Mouse (Mus musculus): ENCODE data around the gene Hectd4. TPM values are rescaled to one million over a fixed set of nuclear protein-coding genes. Genes with fewer than 3 reads are reported as not detected.
A peak's percentile ranks its signal among the peaks of the same experiment; 100 is the strongest.

The Hectd4 gene
- total and polyA plus RNA-seq, 2 experiments from 2014 or later = 2.0 to 19.5 TPM

GRCm38 (mm10) chr5:121190836-121191583 is 29.0 kb upstream of the Hectd4 start, which contains the start of gene Ptpn11:
Gene Ptpn11, minus strand, starts transcription at chr5:121191397.
- DNase-seq (ENCODE audit: low spot score) (peak; percentile 89), ATAC-seq (ENCODE audit: insufficient read depth, low read depth) (peak; percentile 90)
- peak within 1 kb of the TSS; percentile 95 for H3K27ac ChIP-seq (ENCODE audit: low read depth)
- H3K4me3 ChIP-seq (ENCODE audit: low read depth, low read length) = peak within 1 kb of the TSS; percentile 93
- H3K27me3 ChIP-seq (ENCODE audit: control insufficient read depth, insufficient read depth, low read length) = no peaks in the 10 kb centered on the region
- no peaks in the 10 kb centered on the region for H3K9me3 ChIP-seq (replicated peaks; ENCODE audit: control insufficient read depth, low read length)
- no peaks in the 10 kb centered on the region for H3K36me3 ChIP-seq (replicated peaks; ENCODE audit: control insufficient read depth, insufficient read depth, low read length)
- peaks cover 39% of the 10 kb centered on the region for H3K4me1 ChIP-seq (ENCODE audit: control insufficient read depth, insufficient read depth)
- peak within 1 kb of the TSS; percentile 96 for H3K9ac ChIP-seq (replicated peaks; ENCODE audit: low read depth, low read length)
- under 1% methylated on average over 70 of the region's 98 CpGs for WGBS
- H3K4me2 ChIP-seq (ENCODE audit: low read depth, low read length) = peak within 1 kb of the TSS; percentile 73
- TF ChIP-seq EP300 (IDR thresholded peaks at IDR 0.05; ENCODE audit: low read depth) (no peak), CTCF (IDR thresholded peaks at IDR 0.05; ENCODE audit: low read depth) (no peak)

DNA sequence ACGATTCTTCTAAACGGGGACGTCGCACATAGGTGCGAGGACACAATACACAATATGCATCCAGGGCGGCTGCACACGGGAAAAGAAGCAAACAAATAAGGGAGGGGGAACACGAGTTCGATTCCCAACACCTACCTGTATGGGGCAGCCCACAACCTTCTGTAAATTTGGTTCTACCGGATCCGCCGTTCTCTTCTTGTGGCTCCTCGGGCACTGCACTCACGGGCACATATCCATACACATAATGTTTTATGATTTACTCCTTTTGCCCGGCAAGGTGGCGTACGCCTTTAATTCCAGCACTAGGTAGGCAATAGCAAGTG is 28.5 kb upstream of the Hectd4 start:
- H3K9me3 ChIP-seq (replicated peaks; ENCODE audit: control insufficient read depth, low read length) = no peaks in the 10 kb centered on the region
- peak overlapping the region; percentile 73 for H3K4me2 ChIP-seq (ENCODE audit: low read depth, low read length)
- TF ChIP-seq CTCF (IDR thresholded peaks at IDR 0.05; ENCODE audit: low read depth) (no peak), EP300 (IDR thresholded peaks at IDR 0.05; ENCODE audit: low read depth) (no peak)
- peak overlapping the region; percentile 95 for H3K27ac ChIP-seq (ENCODE audit: low read depth)
- DNase-seq (ENCODE audit: low spot score) = no peak
- WGBS = 9% methylated on average over 17 of the region's 17 CpGs
- H3K4me1 ChIP-seq (ENCODE audit: control insufficient read depth, insufficient read depth) = peaks cover 34% of the 10 kb centered on the region
- no peaks in the 10 kb centered on the region for H3K27me3 ChIP-seq (ENCODE audit: control insufficient read depth, insufficient read depth, low read length)
- peak overlapping the region; percentile 93 for H3K4me3 ChIP-seq (ENCODE audit: low read depth, low read length)
- ATAC-seq (ENCODE audit: insufficient read depth, low read depth) = peak; percentile 0; the same call in 1 of the 2 replicates
- no peaks in the 10 kb centered on the region for H3K36me3 ChIP-seq (replicated peaks; ENCODE audit: control insufficient read depth, insufficient read depth, low read length)
- peak overlapping the region; percentile 96 for H3K9ac ChIP-seq (replicated peaks; ENCODE audit: low read depth, low read length)

DNA sequence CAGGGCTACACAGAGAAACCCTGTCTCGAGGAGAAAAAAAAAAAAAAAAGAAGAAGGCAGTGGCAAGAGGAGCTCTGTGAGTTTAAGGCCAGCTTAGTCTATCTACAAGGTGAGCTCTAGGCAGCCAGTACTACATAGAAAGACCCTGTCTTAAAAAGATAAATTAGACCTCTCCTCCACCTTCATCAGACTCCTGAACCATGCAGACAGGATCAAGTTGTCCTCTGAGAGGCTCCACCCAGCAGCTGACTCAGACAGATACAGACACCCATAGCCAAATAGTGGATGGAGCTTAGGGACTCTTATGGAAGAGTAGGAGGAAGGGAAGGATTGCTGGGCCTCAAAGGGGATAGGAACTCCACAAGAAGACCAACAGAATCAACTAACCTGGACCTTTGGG is 25.8 kb upstream of the Hectd4 start:
- H3K4me2 ChIP-seq (ENCODE audit: low read depth, low read length) = no peak overlapping the region
- DNase-seq (ENCODE audit: low spot score) = no peak
- no peak for ATAC-seq (ENCODE audit: insufficient read depth, low read depth)
- H3K27me3 ChIP-seq (ENCODE audit: control insufficient read depth, insufficient read depth, low read length) = no peaks in the 10 kb centered on the region
- H3K4me3 ChIP-seq (ENCODE audit: low read depth, low read length) = no peak overlapping the region
- H3K9ac ChIP-seq (replicated peaks; ENCODE audit: low read depth, low read length) = no peak overlapping the region
- no peak for TF ChIP-seq EP300 (IDR thresholded peaks at IDR 0.05; ENCODE audit: low read depth)
- TF ChIP-seq CTCF (IDR thresholded peaks at IDR 0.05; ENCODE audit: low read depth) = no peak
- WGBS = 20% methylated on average over 1 of the region's 1 CpGs
- H3K27ac ChIP-seq (ENCODE audit: low read depth) = no peak overlapping the region
- H3K36me3 ChIP-seq (replicated peaks; ENCODE audit: control insufficient read depth, insufficient read depth, low read length) = no peaks in the 10 kb centered on the region
- no peaks in the 10 kb centered on the region for H3K9me3 ChIP-seq (replicated peaks; ENCODE audit: control insufficient read depth, low read length)
- peaks cover 10% of the 10 kb centered on the region for H3K4me1 ChIP-seq (ENCODE audit: control insufficient read depth, insufficient read depth)

GRCm38 (mm10) chr5:121196764-121197163 is 23.3 kb upstream of the Hectd4 start:
- no peaks in the 10 kb centered on the region for H3K9me3 ChIP-seq (replicated peaks; ENCODE audit: control insufficient read depth, low read length)
- no peak overlapping the region for H3K4me3 ChIP-seq (ENCODE audit: low read depth, low read length)
- ATAC-seq (ENCODE audit: insufficient read depth, low read depth) = no peak

DNA sequence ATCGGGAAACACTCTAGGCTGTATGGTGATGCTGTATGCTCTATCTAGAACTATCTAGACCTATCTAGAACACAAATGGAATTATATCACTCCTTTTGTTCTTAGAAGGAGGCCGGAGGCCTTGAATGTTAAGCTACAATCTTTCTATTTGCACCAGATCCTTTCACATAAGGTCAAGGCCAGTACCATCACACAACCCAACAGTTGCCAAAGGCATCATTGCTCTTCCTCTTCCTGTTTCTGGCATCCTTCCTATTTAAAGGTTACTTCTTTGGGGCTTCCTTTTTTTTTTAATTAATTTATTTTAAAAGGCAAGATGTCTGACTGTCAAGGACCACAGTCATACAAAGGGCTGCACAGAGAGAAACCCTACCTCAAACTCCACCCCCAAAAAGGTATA is 22.7 kb upstream of the Hectd4 start:
- no peaks in the 10 kb centered on the region for H3K9me3 ChIP-seq (replicated peaks; ENCODE audit: control insufficient read depth, low read length)
- DNase-seq (ENCODE audit: low spot score) (no peak), ATAC-seq (ENCODE audit: insufficient read depth, low read depth) (no peak)
- H3K4me3 ChIP-seq (ENCODE audit: low read depth, low read length) = no peak overlapping the region
- no peaks in the 10 kb centered on the region for H3K36me3 ChIP-seq (replicated peaks; ENCODE audit: control insufficient read depth, insufficient read depth, low read length)
- no peak for TF ChIP-seq CTCF (IDR thresholded peaks at IDR 0.05; ENCODE audit: low read depth)
- no peak for TF ChIP-seq EP300 (IDR thresholded peaks at IDR 0.05; ENCODE audit: low read depth)
- H3K27ac ChIP-seq (ENCODE audit: low read depth) = no peak overlapping the region
- H3K4me1 ChIP-seq (ENCODE audit: control insufficient read depth, insufficient read depth) = no peaks in the 10 kb centered on the region
- no peaks in the 10 kb centered on the region for H3K27me3 ChIP-seq (ENCODE audit: control insufficient read depth, insufficient read depth, low read length)
- no peak overlapping the region for H3K9ac ChIP-seq (replicated peaks; ENCODE audit: low read depth, low read length)
- WGBS = 59% methylated on average over 2 of the region's 2 CpGs
- H3K4me2 ChIP-seq (ENCODE audit: low read depth, low read length) = no peak overlapping the region

More at GRCm38 (mm10) chr5:121196764-121197163, 23.3 kb upstream of the Hectd4 start:
- Histone ChIP-seq H3K4me1 (ENCODE audit: control insufficient read depth, insufficient read depth) (no peaks in the 10 kb centered on the region), H3K4me2 (ENCODE audit: low read depth, low read length) (no peak overlapping the region), H3K36me3 (replicated peaks; ENCODE audit: control insufficient read depth, insufficient read depth, low read length) (no peaks in the 10 kb centered on the region), H3K9ac (replicated peaks; ENCODE audit: low read depth, low read length) (no peak overlapping the region), H3K27ac (ENCODE audit: low read depth) (no peak overlapping the region), H3K27me3 (ENCODE audit: control insufficient read depth, insufficient read depth, low read length) (no peaks in the 10 kb centered on the region)
- TF ChIP-seq EP300 (IDR thresholded peaks at IDR 0.05; ENCODE audit: low read depth) = no peak
- TF ChIP-seq CTCF (IDR thresholded peaks at IDR 0.05; ENCODE audit: low read depth) = no peak
- WGBS = 30% methylated on average over 5 of the region's 5 CpGs
- DNase-seq (ENCODE audit: low spot score) = no peak

DNA sequence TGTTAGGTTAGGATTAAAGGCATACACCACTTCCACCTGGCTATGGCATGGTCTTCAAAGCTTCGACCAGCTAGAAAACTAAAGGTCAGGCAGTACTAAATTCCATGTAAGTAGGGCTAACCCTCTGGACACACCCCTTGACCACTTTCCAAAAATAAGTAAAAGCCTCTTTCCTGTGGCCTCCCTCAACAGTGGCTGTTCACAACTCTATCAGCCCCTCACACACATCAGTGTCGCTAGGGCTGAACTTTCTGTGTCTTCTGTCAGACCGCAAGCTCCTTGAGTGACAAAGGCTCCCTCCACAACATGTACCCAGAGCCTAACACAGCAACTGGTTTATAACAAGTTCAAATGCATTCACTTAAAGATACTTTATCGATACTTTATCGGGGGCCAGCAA is 21.6 kb upstream of the Hectd4 start:
- no peak for ATAC-seq (ENCODE audit: insufficient read depth, low read depth)
- Histone ChIP-seq H3K4me1 (ENCODE audit: control insufficient read depth, insufficient read depth) (no peaks in the 10 kb centered on the region), H3K4me2 (ENCODE audit: low read depth, low read length) (no peak overlapping the region), H3K27me3 (ENCODE audit: control insufficient read depth, insufficient read depth, low read length) (no peaks in the 10 kb centered on the region), H3K27ac (ENCODE audit: low read depth) (no peak overlapping the region), H3K36me3 (replicated peaks; ENCODE audit: control insufficient read depth, insufficient read depth, low read length) (no peaks in the 10 kb centered on the region), H3K9me3 (replicated peaks; ENCODE audit: control insufficient read depth, low read length) (no peaks in the 10 kb centered on the region), H3K4me3 (ENCODE audit: low read depth, low read length) (no peak overlapping the region), H3K9ac (replicated peaks; ENCODE audit: low read depth, low read length) (no peak overlapping the region)
- DNase-seq (ENCODE audit: low spot score) = no peak
- WGBS = 69% methylated on average over 5 of the region's 5 CpGs
- TF ChIP-seq EP300 (IDR thresholded peaks at IDR 0.05; ENCODE audit: low read depth) (no peak), CTCF (IDR thresholded peaks at IDR 0.05; ENCODE audit: low read depth) (no peak)
